Mouse (Mus musculus): Measurements from ENCODE around the gene Cck. TPM values are rescaled to one million over a fixed set of nuclear protein-coding genes. Genes with fewer than 3 reads are reported as not detected.

The Cck gene
- polyA plus RNA-seq (2015; fragmentation: Nextera tagmentation; extraction: Ambion mirVana) = 1.1 TPM in 1 of 2 replicates, not detected in the other

DNA sequence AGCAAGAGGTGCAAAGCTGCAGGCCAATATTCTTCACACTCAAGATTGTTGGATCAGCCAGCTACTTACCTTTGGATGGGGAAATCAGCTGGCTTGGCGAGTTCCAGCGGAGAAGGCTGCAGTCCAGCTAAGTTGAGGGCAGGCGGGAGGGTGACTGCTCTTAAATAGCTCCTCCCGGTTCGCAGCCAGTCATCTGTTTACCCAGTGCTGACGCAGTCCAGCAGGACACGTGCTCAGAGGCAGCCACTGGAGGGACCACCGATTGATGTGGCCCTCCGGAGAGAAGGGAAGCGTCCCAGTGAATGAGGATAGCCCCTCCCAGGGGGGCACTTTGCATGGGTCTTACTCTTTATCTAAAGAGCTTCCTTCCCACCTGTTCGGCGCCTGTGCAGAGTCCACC is at the start of gene Cck:
Cck (minus strand) TSS at position 166 of the 400 bp plus-strand sequence.
- H3K27ac ChIP-seq (ENCODE audit: low read length) = no peak within 1 kb of the TSS
- H3K36me3 ChIP-seq (ENCODE audit: control insufficient read depth, insufficient read depth) = no peaks in the 10 kb centered on the region
- no peaks in the 10 kb centered on the region for H3K4me1 ChIP-seq (ENCODE audit: control insufficient read depth, low read depth, low read length)
- peaks cover 44% of the 10 kb centered on the region for H3K27me3 ChIP-seq (ENCODE audit: control insufficient read depth, insufficient read depth, low read depth, low read length)
- no peak for ATAC-seq (ENCODE audit: low read depth)
- H3K9me3 ChIP-seq (replicated peaks; ENCODE audit: control insufficient read depth, low read length) = no peaks in the 10 kb centered on the region
- no peak within 1 kb of the TSS for H3K4me2 ChIP-seq (ENCODE audit: low read depth, low read length)
- H3K4me3 ChIP-seq (ENCODE audit: low read depth, low read length) = no peak within 1 kb of the TSS
- no peak within 1 kb of the TSS for H3K9ac ChIP-seq (ENCODE audit: low read depth, low read length)
- WGBS (ENCODE audit: insufficient replicate concordance) = 3% methylated on average over 12 of the region's 12 CpGs

DNA sequence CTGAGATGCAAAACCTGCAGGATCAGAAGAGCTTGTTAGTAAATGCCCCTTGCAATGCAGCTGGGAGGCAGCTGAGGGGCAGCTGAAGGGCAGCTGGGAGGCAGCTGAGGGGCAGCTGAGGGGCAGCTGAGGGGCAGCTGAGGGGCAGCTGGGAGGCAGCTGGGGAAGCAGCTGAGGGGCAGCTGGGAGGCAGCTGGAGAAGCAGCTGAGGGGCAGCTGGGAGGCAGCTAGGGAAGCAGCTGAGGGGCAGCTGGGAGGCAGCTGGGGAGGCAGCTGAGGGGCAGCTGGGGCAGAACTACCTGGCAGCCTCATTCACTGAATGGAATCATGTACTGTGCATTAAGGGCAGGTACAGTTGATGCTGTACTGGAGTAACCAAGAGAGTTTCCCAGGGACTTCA is 46.0 kb upstream of the Cck start:
- no peak for ATAC-seq (ENCODE audit: low read depth)
- 0 out of 2 replicates have a peak, but pooled peaks cover 3% of the 10 kb centered on the region for H3K9me3 ChIP-seq (replicated peaks; ENCODE audit: control insufficient read depth, low read length)

DNA sequence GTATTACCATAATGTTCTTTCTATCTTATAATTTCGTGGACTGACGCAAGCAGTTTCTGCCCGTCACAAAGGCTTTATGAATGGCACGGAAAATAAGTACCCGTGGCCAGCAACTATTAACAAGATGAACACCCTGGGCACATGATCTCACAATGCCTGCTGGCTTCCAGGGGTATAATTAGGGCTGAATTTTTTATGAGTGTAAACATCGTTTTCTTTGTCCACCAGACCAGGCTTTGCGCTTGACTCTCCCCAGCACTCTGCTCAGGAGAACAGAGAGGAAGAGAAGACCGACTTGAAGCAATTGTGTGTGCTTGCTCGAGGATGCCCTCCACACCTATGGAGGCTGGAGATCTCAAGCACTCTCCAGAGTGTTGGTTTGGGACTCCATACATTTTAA is 37.1 kb upstream of the Cck start:
- Histone ChIP-seq H3K9ac (ENCODE audit: low read depth, low read length) (no peak overlapping the region), H3K27me3 (ENCODE audit: control insufficient read depth, insufficient read depth, low read depth, low read length) (no peaks in the 10 kb centered on the region), H3K4me2 (ENCODE audit: low read depth, low read length) (no peak overlapping the region), H3K27ac (ENCODE audit: low read length) (no peak overlapping the region), H3K4me3 (ENCODE audit: low read depth, low read length) (no peak overlapping the region), H3K9me3 (replicated peaks; ENCODE audit: control insufficient read depth, low read length) (0 out of 2 replicates have a peak, but pooled peaks cover 3% of the 10 kb centered on the region), H3K36me3 (ENCODE audit: control insufficient read depth, insufficient read depth) (no peaks in the 10 kb centered on the region), H3K4me1 (ENCODE audit: control insufficient read depth, low read depth, low read length) (no peaks in the 10 kb centered on the region)
- ATAC-seq (ENCODE audit: low read depth) = no peak
- 71% methylated on average over 9 of the region's 9 CpGs for WGBS (ENCODE audit: insufficient replicate concordance)

More for the DNA sequence above, 46.0 kb upstream of the Cck start:
- Histone ChIP-seq H3K36me3 (ENCODE audit: control insufficient read depth, insufficient read depth) (no peaks in the 10 kb centered on the region), H3K4me3 (ENCODE audit: low read depth, low read length) (no peak overlapping the region), H3K9ac (ENCODE audit: low read depth, low read length) (no peak overlapping the region), H3K27ac (ENCODE audit: low read length) (no peak overlapping the region), H3K4me2 (ENCODE audit: low read depth, low read length) (no peak overlapping the region), H3K4me1 (ENCODE audit: control insufficient read depth, low read depth, low read length) (no peaks in the 10 kb centered on the region), H3K27me3 (ENCODE audit: control insufficient read depth, insufficient read depth, low read depth, low read length) (no peaks in the 10 kb centered on the region)

GRCm38 (mm10) chr9:121528605-121529357 is 33.3 kb upstream of the Cck start:
- no peak for ATAC-seq (ENCODE audit: low read depth)
- Histone ChIP-seq H3K4me2 (ENCODE audit: low read depth, low read length) (no peak overlapping the region), H3K27ac (ENCODE audit: low read length) (no peak overlapping the region), H3K27me3 (ENCODE audit: control insufficient read depth, insufficient read depth, low read depth, low read length) (no peaks in the 10 kb centered on the region), H3K4me3 (ENCODE audit: low read depth, low read length) (no peak overlapping the region), H3K4me1 (ENCODE audit: control insufficient read depth, low read depth, low read length) (no peaks in the 10 kb centered on the region), H3K9ac (ENCODE audit: low read depth, low read length) (no peak overlapping the region), H3K9me3 (replicated peaks; ENCODE audit: control insufficient read depth, low read length) (no peaks in the 10 kb centered on the region), H3K36me3 (ENCODE audit: control insufficient read depth, insufficient read depth) (no peaks in the 10 kb centered on the region)
- WGBS (ENCODE audit: insufficient replicate concordance) = 54% methylated on average over 8 of the region's 8 CpGs

- no peaks in the 10 kb centered on the region for H3K4me1 ChIP-seq (ENCODE audit: control insufficient read depth, low read depth, low read length)
- H3K9ac ChIP-seq (ENCODE audit: low read depth, low read length) = no peak overlapping the region
- 58% methylated on average over 6 of the region's 6 CpGs for WGBS (ENCODE audit: insufficient replicate concordance)
- no peak for ATAC-seq (ENCODE audit: low read depth)
- no peaks in the 10 kb centered on the region for H3K36me3 ChIP-seq (ENCODE audit: control insufficient read depth, insufficient read depth)
- H3K4me3 ChIP-seq (ENCODE audit: low read depth, low read length) = no peak overlapping the region
- H3K27me3 ChIP-seq (ENCODE audit: control insufficient read depth, insufficient read depth, low read depth, low read length) = no peaks in the 10 kb centered on the region
- no peak overlapping the region for H3K4me2 ChIP-seq (ENCODE audit: low read depth, low read length)
- no peak overlapping the region for H3K27ac ChIP-seq (ENCODE audit: low read length)
- H3K9me3 ChIP-seq (replicated peaks; ENCODE audit: control insufficient read depth, low read length) = no peaks in the 10 kb centered on the region
Observed at GRCm38 (mm10) chr9:121526171-121526570, 30.7 kb upstream of the Cck start.

DNA sequence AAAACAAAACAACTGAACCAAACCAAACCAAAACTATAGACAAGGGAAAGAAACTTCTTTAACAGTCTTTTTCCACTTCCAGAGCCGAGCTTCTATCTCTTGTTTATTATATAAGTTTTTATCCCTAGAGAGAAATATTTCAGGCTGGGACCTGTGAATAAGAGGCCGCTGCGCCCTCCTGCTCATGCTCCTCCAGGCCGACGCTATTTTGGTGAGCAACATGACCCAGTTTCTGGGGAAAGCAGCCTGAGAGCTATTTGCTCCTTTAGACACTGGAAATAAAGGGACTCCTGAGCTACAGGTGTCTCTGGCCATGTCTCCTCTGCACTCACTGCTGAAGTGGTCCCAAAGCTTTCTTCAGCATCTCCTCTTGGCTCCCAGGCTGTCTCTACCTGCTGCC is 24.6 kb upstream of the Cck start:
- Histone ChIP-seq H3K9me3 (replicated peaks; ENCODE audit: control insufficient read depth, low read length) (no peaks in the 10 kb centered on the region), H3K4me2 (ENCODE audit: low read depth, low read length) (no peak overlapping the region), H3K4me1 (ENCODE audit: control insufficient read depth, low read depth, low read length) (no peaks in the 10 kb centered on the region), H3K4me3 (ENCODE audit: low read depth, low read length) (no peak overlapping the region), H3K27me3 (ENCODE audit: control insufficient read depth, insufficient read depth, low read depth, low read length) (no peaks in the 10 kb centered on the region), H3K36me3 (ENCODE audit: control insufficient read depth, insufficient read depth) (no peaks in the 10 kb centered on the region), H3K27ac (ENCODE audit: low read length) (no peak overlapping the region), H3K9ac (ENCODE audit: low read depth, low read length) (no peak overlapping the region)
- 60% methylated on average over 5 of the region's 5 CpGs for WGBS (ENCODE audit: insufficient replicate concordance)
- ATAC-seq (ENCODE audit: low read depth) = no peak

GRCm38 (mm10) chr9:121514462-121514861 is 19.0 kb upstream of the Cck start:
- no peaks in the 10 kb centered on the region for H3K4me1 ChIP-seq (ENCODE audit: control insufficient read depth, low read depth, low read length)
- no peak for ATAC-seq (ENCODE audit: low read depth)

DNA sequence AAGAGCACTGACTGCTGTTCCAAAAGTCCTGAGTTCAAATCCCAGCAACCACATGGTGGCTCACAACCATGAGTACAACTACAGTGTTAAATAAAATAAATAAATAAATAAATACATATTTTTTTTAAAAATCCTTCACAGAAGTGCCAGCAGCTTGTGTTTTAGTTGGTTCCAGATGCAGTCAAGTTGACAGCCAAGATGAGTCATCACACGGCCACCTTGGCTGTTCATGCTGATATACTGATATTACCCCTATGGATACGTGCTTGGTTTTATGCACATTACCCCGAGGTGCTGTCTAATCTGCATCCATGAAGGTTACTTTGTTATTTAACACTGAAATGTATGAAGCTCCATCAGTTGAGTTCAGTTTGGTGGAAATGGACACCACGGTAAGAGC is 16.4 kb upstream of the Cck start:
- no peak for ATAC-seq (ENCODE audit: low read depth)
- H3K9me3 ChIP-seq (replicated peaks; ENCODE audit: control insufficient read depth, low read length) = no peaks in the 10 kb centered on the region
- WGBS (ENCODE audit: insufficient replicate concordance) = 65% methylated on average over 4 of the region's 4 CpGs
- no peaks in the 10 kb centered on the region for H3K27me3 ChIP-seq (ENCODE audit: control insufficient read depth, insufficient read depth, low read depth, low read length)
- no peaks in the 10 kb centered on the region for H3K36me3 ChIP-seq (ENCODE audit: control insufficient read depth, insufficient read depth)
- no peak overlapping the region for H3K9ac ChIP-seq (ENCODE audit: low read depth, low read length)
- H3K27ac ChIP-seq (ENCODE audit: low read length) = no peak overlapping the region
- no peak overlapping the region for H3K4me2 ChIP-seq (ENCODE audit: low read depth, low read length)
- H3K4me3 ChIP-seq (ENCODE audit: low read depth, low read length) = no peak overlapping the region
- H3K4me1 ChIP-seq (ENCODE audit: control insufficient read depth, low read depth, low read length) = no peaks in the 10 kb centered on the region

More at GRCm38 (mm10) chr9:121514462-121514861, 19.0 kb upstream of the Cck start:
- no peak overlapping the region for H3K4me2 ChIP-seq (ENCODE audit: low read depth, low read length)
- no peak overlapping the region for H3K27ac ChIP-seq (ENCODE audit: low read length)
- H3K27me3 ChIP-seq (ENCODE audit: control insufficient read depth, insufficient read depth, low read depth, low read length) = no peaks in the 10 kb centered on the region
- 57% methylated on average over 5 of the region's 5 CpGs for WGBS (ENCODE audit: insufficient replicate concordance)
- no peaks in the 10 kb centered on the region for H3K9me3 ChIP-seq (replicated peaks; ENCODE audit: control insufficient read depth, low read length)
- no peak overlapping the region for H3K4me3 ChIP-seq (ENCODE audit: low read depth, low read length)
- no peaks in the 10 kb centered on the region for H3K36me3 ChIP-seq (ENCODE audit: control insufficient read depth, insufficient read depth)
- no peak overlapping the region for H3K9ac ChIP-seq (ENCODE audit: low read depth, low read length)

DNA sequence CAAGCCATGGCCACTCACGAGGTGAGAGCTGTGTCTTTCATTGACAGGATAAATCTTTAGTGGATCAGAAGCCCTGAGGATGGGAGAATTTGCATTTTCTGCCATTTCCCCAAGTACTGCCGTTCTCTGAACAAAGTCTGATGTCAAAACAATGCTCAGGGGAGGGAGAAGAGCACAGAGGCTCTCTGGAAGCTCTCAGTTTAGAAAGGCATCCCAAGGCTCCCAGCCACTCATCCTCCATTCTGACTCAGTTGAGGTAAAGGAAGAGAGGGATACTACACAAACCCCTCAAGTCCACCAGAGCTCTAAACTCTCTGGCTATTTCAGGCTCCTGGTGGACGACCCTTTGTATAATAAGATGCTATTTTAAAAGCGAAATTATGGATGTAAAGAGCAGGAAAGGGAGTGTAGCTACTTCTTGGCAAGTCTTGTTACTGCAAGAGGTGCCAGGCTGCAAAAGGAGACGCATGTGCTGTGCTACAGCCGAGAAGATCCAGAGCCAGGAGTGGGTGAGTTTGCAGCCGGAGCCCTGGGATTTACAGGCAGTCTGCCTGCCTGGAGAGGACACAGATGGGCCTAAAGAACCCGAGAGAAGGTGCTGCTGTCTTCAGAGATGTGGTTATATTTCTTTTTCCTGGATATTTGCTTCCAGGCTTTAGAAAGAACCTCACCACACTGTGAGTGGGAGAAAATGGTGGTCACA is 11.1 kb upstream of the Cck start:
- no peak for ATAC-seq (ENCODE audit: low read depth)
- WGBS (ENCODE audit: insufficient replicate concordance) = 39% methylated on average over 8 of the region's 8 CpGs
- H3K9ac ChIP-seq (ENCODE audit: low read depth, low read length) = no peak overlapping the region

More for the DNA sequence above, 11.1 kb upstream of the Cck start:
- Histone ChIP-seq H3K4me3 (ENCODE audit: low read depth, low read length) (no peak overlapping the region), H3K27ac (ENCODE audit: low read length) (no peak overlapping the region), H3K9me3 (replicated peaks; ENCODE audit: control insufficient read depth, low read length) (no peaks in the 10 kb centered on the region), H3K36me3 (ENCODE audit: control insufficient read depth, insufficient read depth) (no peaks in the 10 kb centered on the region), H3K4me2 (ENCODE audit: low read depth, low read length) (no peak overlapping the region), H3K27me3 (ENCODE audit: control insufficient read depth, insufficient read depth, low read depth, low read length) (no peaks in the 10 kb centered on the region), H3K4me1 (ENCODE audit: control insufficient read depth, low read depth, low read length) (no peaks in the 10 kb centered on the region)

Measured in liver, embryonic 16.5 days (tissue).